Mouse (Mus musculus): ENCODE measurements around the gene Abhd4. TPM values are rescaled to one million over a fixed set of nuclear protein-coding genes. Genes with fewer than 3 reads are reported as not detected.

Abhd4 gene
- polyA plus RNA-seq, 1 experiment from 2014 or later = 58.7 TPM

GRCm38 (mm10) chr14:54269566-54269965 lies 15.6 kb downstream of the Abhd4 start:
- Histone ChIP-seq H3K9me3 (no peaks in the 10 kb centered on the region), H3K27ac (no peak overlapping the region), H3K9ac (no peak overlapping the region), H3K27me3 (no peaks in the 10 kb centered on the region), H3K4me1 (replicated peaks) (peaks cover 4% of the 10 kb centered on the region; the same call in 1 of the 2 replicates), H3K4me3 (no peak overlapping the region), H3K4me2 (no peak overlapping the region), H3K36me3 (peaks cover 25% of the 10 kb centered on the region)
- 89% methylated on average over 3 of the region's 3 CpGs for WGBS
- no peak for ATAC-seq (ENCODE audit: low FRiP score)

- 91% methylated on average over 3 of the region's 3 CpGs for WGBS
- Histone ChIP-seq H3K4me2 (no peak overlapping the region), H3K27me3 (no peaks in the 10 kb centered on the region), H3K36me3 (peaks cover 25% of the 10 kb centered on the region), H3K9ac (no peak overlapping the region), H3K4me1 (replicated peaks) (0 out of 2 replicates have a peak, but pooled peaks cover 4% of the 10 kb centered on the region), H3K9me3 (no peaks in the 10 kb centered on the region), H3K4me3 (no peak overlapping the region), H3K27ac (no peak overlapping the region)
- no peak for ATAC-seq (ENCODE audit: low FRiP score)
These were observed 16.4 kb downstream of the Abhd4 start for GRCm38 (mm10) chr14:54270413-54270812.

GRCm38 (mm10) chr14:54271976-54272606 lies 18.1 kb downstream of the Abhd4 start:
- H3K27me3 ChIP-seq = no peaks in the 10 kb centered on the region
- no peak overlapping the region for H3K9ac ChIP-seq
- H3K36me3 ChIP-seq = peaks cover 19% of the 10 kb centered on the region
- H3K4me3 ChIP-seq = no peak overlapping the region
- WGBS = 85% methylated on average over 3 of the region's 3 CpGs
- H3K9me3 ChIP-seq = no peaks in the 10 kb centered on the region
- H3K27ac ChIP-seq = no peak overlapping the region
- 0 out of 2 replicates have a peak, but pooled peaks cover 4% of the 10 kb centered on the region for H3K4me1 ChIP-seq (replicated peaks)
- H3K4me2 ChIP-seq = no peak overlapping the region
- ATAC-seq (ENCODE audit: low FRiP score) = no peak

GRCm38 (mm10) chr14:54272696-54273095 lies 18.7 kb downstream of the Abhd4 start:
- H3K27ac ChIP-seq = no peak overlapping the region
- 96% methylated on average over 3 of the region's 3 CpGs for whole genome bisulfite sequencing
- H3K4me1 ChIP-seq (replicated peaks) = 0 out of 2 replicates have a peak, but pooled peaks cover 4% of the 10 kb centered on the region
- ATAC-seq (ENCODE audit: low FRiP score) = no peak
- no peak overlapping the region for H3K4me2 ChIP-seq
- H3K4me3 ChIP-seq = no peak overlapping the region
- H3K9me3 ChIP-seq = no peaks in the 10 kb centered on the region
- no peak overlapping the region for H3K9ac ChIP-seq
- H3K27me3 ChIP-seq = no peaks in the 10 kb centered on the region
- peaks cover 13% of the 10 kb centered on the region for H3K36me3 ChIP-seq

GRCm38 (mm10) chr14:54276446-54276845 lies 22.5 kb downstream of the Abhd4 start:
- Histone ChIP-seq H3K27me3 (no peaks in the 10 kb centered on the region), H3K36me3 (no peaks in the 10 kb centered on the region), H3K27ac (no peak overlapping the region), H3K4me1 (replicated peaks) (0 out of 2 replicates have a peak, but pooled peaks cover 3% of the 10 kb centered on the region), H3K4me3 (no peak overlapping the region), H3K4me2 (no peak overlapping the region), H3K9me3 (no peaks in the 10 kb centered on the region), H3K9ac (no peak overlapping the region)
- WGBS = 84% methylated on average over 2 of the region's 2 CpGs
- ATAC-seq (ENCODE audit: low FRiP score) = no peak

- H3K4me2 ChIP-seq = no peak within 1 kb of the TSS
- no peaks in the 10 kb centered on the region for H3K36me3 ChIP-seq
- no peak within 1 kb of the TSS for H3K9ac ChIP-seq
- H3K27ac ChIP-seq = no peak within 1 kb of the TSS
- 83% methylated on average over 1 of the region's 1 CpGs for WGBS
- no peak for ATAC-seq (ENCODE audit: low FRiP score)
- no peak within 1 kb of the TSS for H3K4me3 ChIP-seq
- H3K9me3 ChIP-seq = no peaks in the 10 kb centered on the region
- H3K27me3 ChIP-seq = no peaks in the 10 kb centered on the region
- no peaks in the 10 kb centered on the region for H3K4me1 ChIP-seq (replicated peaks)
These were observed 30.9 kb downstream of the Abhd4 start, which contains the start of gene Olfr49 for GRCm38 (mm10) chr14:54284839-54285238. Gene Olfr49 (minus strand): TSS chr14:54284939.

GRCm38 (mm10) chr14:54300136-54300535 lies 46.1 kb downstream of the Abhd4 start:
- Histone ChIP-seq H3K9ac (no peak overlapping the region), H3K27me3 (no peaks in the 10 kb centered on the region), H3K27ac (no peak overlapping the region), H3K9me3 (peaks cover 4% of the 10 kb centered on the region; the same call in 1 of the 2 replicates), H3K4me3 (no peak overlapping the region), H3K4me2 (no peak overlapping the region), H3K4me1 (replicated peaks) (no peaks in the 10 kb centered on the region), H3K36me3 (no peaks in the 10 kb centered on the region)
- no peak for ATAC-seq (ENCODE audit: low FRiP score)
- 87% methylated on average over 5 of the region's 5 CpGs for WGBS

GRCm38 (mm10) chr14:54300676-54301075 lies 46.7 kb downstream of the Abhd4 start:
- Histone ChIP-seq H3K4me2 (no peak overlapping the region), H3K4me3 (no peak overlapping the region), H3K27me3 (no peaks in the 10 kb centered on the region), H3K27ac (no peak overlapping the region), H3K9ac (no peak overlapping the region), H3K4me1 (replicated peaks) (no peaks in the 10 kb centered on the region), H3K9me3 (peaks cover 4% of the 10 kb centered on the region; the same call in 1 of the 2 replicates), H3K36me3 (no peaks in the 10 kb centered on the region)
- no peak for ATAC-seq (ENCODE audit: low FRiP score)
- 91% methylated on average over 3 of the region's 3 CpGs for WGBS

GRCm38 (mm10) chr14:54311763-54312162 lies 57.8 kb downstream of the Abhd4 start:
- Histone ChIP-seq H3K36me3 (no peaks in the 10 kb centered on the region), H3K9me3 (no peaks in the 10 kb centered on the region), H3K4me1 (replicated peaks) (0 out of 2 replicates have a peak, but pooled peaks cover 4% of the 10 kb centered on the region), H3K4me2 (no peak overlapping the region), H3K9ac (no peak overlapping the region), H3K27ac (no peak overlapping the region), H3K27me3 (no peaks in the 10 kb centered on the region), H3K4me3 (no peak overlapping the region)
- WGBS = 23% methylated on average over 3 of the region's 3 CpGs
- no peak for ATAC-seq (ENCODE audit: low FRiP score)

Other genes with a start within 250 kb of the Abhd4 start
- 343 and 348 TPM in 2 replicates for gene Dad1, start 84 bp upstream of the Abhd4 start, polyA plus RNA-seq (2015; fragmentation: Nextera tagmentation; extraction: Ambion mirVana)
- gene Olfr49, start 30.8 kb downstream of the Abhd4 start, polyA plus RNA-seq (2015; fragmentation: Nextera tagmentation; extraction: Ambion mirVana) = not detected in 2 replicates
- gene Oxa1l, start 106.6 kb downstream of the Abhd4 start, polyA plus RNA-seq (2015; fragmentation: Nextera tagmentation; extraction: Ambion mirVana) = 47.7 and 51.3 TPM in 2 replicates
- 5.9 and 6.0 TPM in 2 replicates for gene Slc7a7, start 163.6 kb downstream of the Abhd4 start, polyA plus RNA-seq (2015; fragmentation: Nextera tagmentation; extraction: Ambion mirVana)
- gene Mrpl52, start 172.7 kb downstream of the Abhd4 start, polyA plus RNA-seq (2015; fragmentation: Nextera tagmentation; extraction: Ambion mirVana) = 298 and 306 TPM in 2 replicates
- 49.1 and 54.9 TPM in 2 replicates for gene Mmp14, start 177.4 kb downstream of the Abhd4 start, polyA plus RNA-seq (2015; fragmentation: Nextera tagmentation; extraction: Ambion mirVana)
- 29.9 and 32.0 TPM in 2 replicates for gene Lrp10, start 209.9 kb downstream of the Abhd4 start, polyA plus RNA-seq (2015; fragmentation: Nextera tagmentation; extraction: Ambion mirVana)
- 48.0 and 48.8 TPM in 2 replicates for gene Rem2, start 221.9 kb downstream of the Abhd4 start, polyA plus RNA-seq (2015; fragmentation: Nextera tagmentation; extraction: Ambion mirVana)